Mouse (Mus musculus) heart, adult 11 months (tissue): ENCODE measurements at regions not wholly inside any gene's neighbourhood (a gene's known extent, or its start where the extent isn't known, plus 50 kb on each side); places are given as distances from the start of the nearest gene placed in this dataset.

Experiments
- DNase-seq: peaks from one replicate; pipeline ENCODE4 v3.0.0; 2022

DNA sequence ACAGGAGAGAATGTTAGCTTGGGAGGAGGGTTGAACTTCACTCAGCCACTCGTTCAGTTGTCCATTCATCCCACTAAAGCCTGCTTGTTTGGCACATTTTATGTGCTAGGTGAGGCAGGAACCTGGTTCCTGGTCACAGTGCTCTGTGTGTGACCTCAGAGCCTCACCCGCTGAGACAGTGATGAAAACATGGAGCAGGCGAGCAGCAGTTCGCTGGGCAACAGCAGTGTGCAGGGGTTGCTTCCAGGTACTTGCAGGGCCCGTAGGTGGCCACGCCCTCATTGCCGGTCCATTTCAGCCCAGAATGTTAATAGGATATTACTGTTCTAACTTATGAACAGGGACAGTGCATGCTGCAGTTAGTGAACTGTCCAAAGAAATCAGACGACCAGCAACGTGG is 285.7 kb downstream of the Rngtt start:
- DNase-seq: peak; percentile 70

DNA sequence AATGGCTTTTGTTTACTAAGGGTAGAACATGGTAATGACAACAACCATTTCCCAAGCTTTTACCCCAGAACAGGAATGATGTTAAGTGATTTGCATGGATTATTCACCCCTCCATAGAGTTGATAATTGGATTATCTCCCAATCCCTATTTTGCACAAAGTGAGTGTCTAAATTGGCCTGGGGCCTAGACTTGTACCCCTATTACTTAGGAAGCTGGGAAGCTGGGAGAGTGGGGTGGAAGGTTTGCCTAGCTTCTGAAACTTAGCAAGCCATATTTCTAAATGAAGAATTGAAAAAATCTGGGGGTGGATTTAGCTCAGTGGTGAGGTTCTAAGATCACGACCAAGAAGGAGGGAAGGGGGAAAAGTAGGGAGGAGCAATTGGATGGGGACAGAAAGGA is 289.9 kb downstream of the Rngtt start:
- no peak for DNase-seq

- peak; percentile 71 for DNase-seq
Measured at GRCm38 (mm10) chr4:33600805-33601204, 290.7 kb downstream of the Rngtt start.

DNA sequence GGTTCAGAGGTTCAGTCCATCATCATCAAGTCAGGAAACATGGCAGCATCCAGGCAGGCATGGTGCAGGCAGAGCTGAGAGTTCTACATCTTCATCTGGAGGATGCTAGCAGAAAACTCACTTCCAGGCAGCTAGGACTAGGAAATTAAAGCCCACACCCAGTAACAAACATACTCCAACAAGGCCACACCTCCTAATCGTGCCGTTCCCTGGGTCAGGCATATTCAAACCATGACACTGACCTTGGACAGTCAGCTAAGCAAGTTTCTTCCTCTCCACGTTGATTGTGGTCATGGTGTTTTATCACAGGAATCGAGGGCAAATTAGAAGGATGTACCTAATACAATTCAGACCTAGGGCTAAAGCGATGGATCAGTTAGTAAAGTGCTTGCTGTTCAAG is 294.5 kb downstream of the Rngtt start:
- DNase-seq: peak; percentile 73

GRCm38 (mm10) chr4:33639821-33640575 is 284.4 kb upstream of the Cnr1 start:
- peak; percentile 73 for DNase-seq

- DNase-seq: no peak
Measured at GRCm38 (mm10) chr4:33640576-33641255, 283.7 kb upstream of the Cnr1 start.

- DNase-seq: peak; percentile 82
Measured at GRCm38 (mm10) chr4:33641883-33642282, 282.5 kb upstream of the Cnr1 start.

DNA sequence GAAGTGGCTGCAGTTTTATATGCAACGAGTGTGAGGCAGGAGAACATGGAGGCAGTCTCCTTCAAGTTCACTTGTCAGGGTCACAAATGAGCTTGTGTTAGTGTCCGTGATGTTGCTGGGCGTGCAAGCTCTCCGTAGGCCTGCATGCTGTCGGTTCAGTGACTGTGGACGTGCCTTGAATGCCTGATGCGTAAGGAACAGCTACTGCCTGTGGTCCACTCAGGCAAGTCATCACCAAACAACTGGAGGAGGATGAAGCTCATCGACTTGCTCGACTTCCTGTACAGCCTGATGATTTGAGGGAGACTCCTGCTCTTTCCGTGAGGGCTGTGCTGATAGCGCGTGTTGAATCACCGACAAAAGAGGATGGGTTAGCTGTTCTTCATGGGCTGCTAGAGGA is 281.9 kb upstream of the Cnr1 start:
- DNase-seq: peak; percentile 72

DNA sequence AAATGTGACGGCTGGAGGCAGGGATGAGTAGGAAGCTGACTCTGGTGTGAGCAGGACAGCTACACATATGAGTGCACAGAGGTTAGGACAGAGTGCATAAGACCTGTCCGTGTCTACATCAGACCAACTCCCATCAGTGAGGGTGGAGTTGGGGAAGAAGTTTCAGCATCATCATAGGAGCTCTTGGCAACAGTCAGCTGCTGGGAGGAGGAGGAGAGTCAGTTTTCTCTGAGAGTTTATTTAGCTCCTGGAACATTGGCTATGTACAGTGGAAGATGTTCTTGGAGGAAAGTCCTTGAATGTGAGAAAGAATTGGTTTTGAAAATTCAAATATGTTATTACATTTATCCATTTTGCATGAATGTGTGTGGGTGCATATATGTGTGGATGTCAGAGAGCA is 279.2 kb upstream of the Cnr1 start:
- DNase-seq: peak; percentile 62

- peak; percentile 55 for DNase-seq
Measured at GRCm38 (mm10) chr4:33651292-33651691, 273.1 kb upstream of the Cnr1 start.

DNA sequence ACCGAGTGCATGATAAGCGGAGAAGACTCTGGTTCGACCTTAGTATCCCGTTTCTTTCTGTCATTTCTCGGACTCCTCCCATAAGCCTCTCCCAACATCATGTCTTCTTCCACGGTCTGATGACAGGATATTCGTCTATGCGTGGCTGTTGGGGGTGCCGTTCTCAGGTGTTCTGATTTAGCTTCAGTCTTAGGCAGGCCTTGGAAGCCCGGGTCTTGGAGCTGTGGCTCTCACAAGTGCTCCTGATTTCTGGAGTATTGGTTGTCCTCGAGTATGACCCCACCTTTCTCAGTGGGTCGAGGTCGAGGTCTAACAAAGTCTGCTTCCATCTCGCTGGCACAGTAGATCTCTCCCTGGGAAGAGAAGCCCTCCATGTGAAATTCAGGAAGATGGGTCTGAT is 264.6 kb upstream of the Cnr1 start:
- peak; percentile 84 for DNase-seq

DNA sequence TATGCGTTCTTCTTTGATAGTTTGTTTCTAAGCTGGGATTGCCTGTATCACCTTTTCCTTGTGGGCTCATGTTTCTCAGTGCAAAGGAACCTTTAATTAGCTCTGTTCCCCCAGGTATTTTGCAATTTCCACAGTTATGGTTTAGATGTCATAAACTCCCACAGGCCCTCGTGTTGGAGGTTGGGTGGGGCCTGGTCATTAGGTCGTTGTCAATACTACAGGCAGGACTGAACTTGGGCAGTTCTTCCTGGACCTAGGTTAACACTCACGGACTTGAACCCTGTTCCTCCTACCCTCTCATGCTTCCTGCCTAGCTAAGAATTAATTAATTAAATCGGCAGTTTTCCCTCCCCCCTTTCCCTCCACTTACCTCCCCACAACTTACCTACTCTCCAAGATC is 263.8 kb upstream of the Cnr1 start:
- DNase-seq: no peak

DNA sequence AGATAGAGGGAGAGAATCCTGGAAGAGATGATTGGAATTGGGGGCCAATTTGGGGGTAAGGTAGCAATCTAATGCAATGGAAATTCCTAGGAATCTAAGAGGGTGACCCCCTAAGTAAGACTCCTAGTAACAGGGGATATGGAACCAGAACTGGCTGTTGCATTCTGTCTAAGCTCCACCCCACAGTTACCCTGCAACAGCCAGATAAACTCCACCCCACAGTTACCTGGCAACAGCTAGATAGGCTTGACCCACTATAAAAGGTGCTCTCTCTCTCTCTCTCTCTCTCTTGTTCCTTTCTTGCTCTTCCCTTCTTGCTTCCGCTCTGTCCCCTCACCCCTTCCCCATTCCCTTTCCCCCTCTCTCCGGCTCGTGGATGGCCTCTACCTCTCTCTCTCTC is 262.5 kb upstream of the Cnr1 start:
- DNase-seq: no peak

- DNase-seq: no peak
Measured at GRCm38 (mm10) chr4:33662965-33663364, 261.4 kb upstream of the Cnr1 start.

DNA sequence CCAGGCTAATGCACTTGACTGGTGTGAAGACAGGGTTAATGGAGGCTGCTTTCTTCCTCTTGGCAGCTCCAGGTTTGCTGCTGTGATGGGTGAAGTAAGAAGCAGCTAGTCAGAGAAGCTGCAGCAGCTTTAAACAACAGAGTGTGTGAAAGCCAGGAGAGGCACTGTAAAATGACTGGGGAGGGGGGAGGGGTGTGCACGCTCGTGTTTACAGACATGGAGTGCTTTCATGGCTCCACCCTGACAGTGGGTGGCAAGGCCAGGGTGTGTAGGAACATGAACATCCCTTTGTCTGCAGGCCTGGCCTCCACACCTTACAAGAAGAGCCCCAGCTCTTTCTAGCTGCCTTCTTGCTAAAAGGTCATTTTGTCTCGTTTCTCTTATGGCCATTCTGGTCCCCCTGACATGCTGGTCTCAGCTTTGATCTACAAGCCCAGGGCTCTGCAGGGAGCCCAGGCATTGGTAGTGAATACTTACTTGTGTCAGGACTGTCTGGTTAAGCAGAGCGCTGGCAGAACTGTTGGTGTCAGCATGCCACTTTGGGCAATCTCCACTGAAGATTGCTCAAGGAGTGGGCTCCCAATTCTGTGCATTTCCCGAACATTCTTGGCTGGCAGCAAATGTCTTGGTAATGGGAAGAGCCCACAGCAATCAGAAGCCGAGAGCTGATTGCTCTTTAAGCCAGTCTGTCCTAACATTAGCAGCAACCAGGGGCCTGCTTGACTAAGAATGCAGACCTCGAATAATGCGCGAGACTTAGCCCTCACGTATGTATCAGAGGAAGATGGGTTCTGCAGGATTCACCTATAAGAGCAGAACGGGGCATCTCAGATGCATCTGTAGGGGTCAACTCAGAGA is 260.5 kb upstream of the Cnr1 start:
- no peak for DNase-seq

DNA sequence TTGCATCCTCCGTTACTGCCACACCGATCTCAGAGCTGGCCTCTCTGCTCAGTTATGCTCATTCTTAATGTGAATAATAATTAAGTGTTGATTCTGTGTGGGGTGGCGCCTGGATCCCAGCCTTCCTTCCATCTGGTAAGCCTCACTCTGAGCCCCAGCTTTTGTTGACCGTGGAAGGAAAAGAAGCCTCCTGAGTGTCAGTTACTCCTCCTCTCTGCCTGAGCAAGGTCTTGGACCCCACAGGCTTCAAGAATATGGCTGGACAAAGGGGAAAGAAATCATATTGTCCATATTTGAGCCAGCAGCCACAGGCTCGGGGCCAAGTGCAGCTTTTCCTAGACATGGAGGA is 259.9 kb upstream of the Cnr1 start:
- no peak for DNase-seq

DNA sequence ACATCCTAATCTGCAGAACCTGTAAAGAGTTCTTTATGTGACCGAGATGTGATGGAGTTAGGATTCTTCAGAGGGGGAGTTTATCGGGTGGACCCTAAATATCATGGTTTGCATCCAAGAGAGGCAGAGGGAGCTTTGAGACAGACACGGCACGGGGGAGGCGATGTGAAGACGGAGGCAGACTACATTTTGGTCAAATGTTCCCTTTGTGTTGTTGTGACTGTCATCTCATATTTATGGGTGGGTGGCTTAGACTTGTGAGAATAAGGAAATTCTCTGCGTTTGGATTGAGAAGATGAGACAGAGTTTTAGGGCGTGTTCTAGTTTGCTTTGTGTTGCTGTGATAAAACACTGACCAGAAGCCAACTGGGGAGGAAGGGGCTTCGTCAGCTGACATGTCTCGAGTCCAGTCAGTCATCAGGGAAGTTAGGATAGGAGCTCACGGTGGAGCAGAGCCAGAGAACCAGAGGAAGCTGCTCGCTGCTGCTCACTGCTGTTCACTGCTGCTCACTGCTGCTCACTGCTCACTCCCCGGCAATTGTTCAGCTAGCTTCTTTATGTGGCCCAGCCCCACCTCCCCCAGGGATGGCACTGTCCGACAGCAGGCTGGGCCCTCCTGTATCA is 259.0 kb upstream of the Cnr1 start:
- DNase-seq: no peak

- no peak for DNase-seq
Measured at GRCm38 (mm10) chr4:33668431-33668830, 256.0 kb upstream of the Cnr1 start.

DNA sequence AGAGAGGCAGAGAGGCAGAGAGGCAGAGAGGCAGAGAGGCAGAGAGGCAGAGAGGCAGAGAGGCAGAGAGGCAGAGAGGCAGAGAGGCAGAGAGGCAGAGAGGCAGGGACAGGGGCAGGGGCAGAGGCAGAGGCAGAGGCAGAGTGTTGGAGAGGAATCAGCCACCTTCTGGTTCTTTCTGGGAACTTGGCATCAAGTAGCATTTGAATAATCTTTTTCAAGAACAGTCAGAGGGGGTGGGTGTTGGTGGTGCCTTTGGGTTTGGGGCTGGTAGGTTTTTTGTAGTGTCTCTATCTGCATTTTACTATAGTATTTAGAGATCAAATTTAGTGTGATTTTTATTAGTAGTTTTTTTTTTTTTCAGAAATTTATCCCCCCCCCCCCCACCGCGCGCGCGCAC is 249.3 kb upstream of the Cnr1 start:
- no peak for DNase-seq

DNA sequence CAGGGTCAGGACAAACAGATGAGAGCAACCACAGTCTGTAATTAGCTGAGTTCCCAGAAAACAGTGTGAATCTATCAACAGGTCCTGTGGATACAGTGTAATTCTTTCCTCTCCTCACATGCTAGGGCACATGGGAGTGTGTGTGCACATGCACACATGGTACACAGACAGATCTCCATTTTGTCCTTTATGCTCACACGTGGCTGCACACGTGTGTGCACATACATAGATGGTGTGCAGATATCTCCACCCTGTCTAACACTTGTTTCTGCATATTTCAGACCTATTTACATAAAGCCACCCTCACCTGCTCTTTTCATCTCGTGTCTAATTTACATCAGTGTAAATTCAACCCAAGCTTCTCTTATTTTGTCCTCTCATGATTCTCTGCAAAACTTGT is 245.0 kb upstream of the Cnr1 start:
- DNase-seq: no peak

- DNase-seq: no peak
Measured at GRCm38 (mm10) chr4:33686135-33686534, 238.3 kb upstream of the Cnr1 start.

DNA sequence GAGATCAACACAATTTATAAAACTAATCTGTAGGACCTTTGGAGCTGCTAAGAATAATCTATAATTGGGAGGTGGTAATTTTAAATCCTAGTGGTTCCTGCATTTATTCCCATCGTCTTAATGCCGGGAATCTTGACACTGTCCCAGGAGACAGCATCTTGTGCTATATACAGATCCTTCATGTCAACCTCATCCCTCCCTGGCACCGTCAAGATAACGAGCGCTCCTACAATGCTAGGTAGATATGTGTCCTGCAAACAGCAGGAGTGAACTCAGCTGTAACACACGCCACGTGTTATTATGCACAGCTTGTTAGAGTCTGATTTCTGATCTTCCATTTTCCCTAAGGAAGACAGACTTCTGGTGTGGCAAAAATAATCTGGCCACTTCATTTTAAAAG is 237.0 kb upstream of the Cnr1 start:
- DNase-seq: no peak

DNA sequence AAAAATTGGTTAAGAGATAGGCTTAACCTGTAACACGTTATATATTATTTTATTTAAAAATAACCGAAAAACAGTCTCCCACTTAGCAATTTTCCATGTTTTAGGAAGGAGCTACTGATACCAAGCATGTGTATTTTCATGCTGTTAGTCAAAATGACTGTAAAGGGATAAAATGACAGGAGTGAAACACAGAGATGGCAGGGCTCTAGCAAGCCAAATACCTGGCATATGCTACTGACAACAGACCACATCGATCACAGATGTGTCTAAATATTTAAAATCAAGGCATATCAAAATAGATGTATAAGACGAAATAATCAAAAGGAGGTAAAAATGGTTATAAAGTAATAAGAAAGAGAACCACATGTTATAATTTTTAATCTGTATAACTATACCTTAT is 231.0 kb upstream of the Cnr1 start:
- DNase-seq: no peak
